Mouse (Mus musculus): ENCODE results near the gene Lix1. TPM values are rescaled to one million over a fixed set of nuclear protein-coding genes. Genes with fewer than 3 reads are reported as not detected.

The Lix1 gene
- total and polyA plus RNA-seq, 2 experiments from 2014 or later, result 11.2 to 11.9 TPM

- Histone ChIP-seq H3K27me3 (ENCODE audit: insufficient read depth, low read length) (no peaks in the 10 kb centered on the region), H3K9ac (replicated peaks; ENCODE audit: low read length) (no peak overlapping the region), H3K4me3 (ENCODE audit: low read length) (no peak overlapping the region), H3K4me2 (ENCODE audit: low read depth, low read length) (no peak overlapping the region), H3K36me3 (ENCODE audit: insufficient read depth, low read length) (no peaks in the 10 kb centered on the region), H3K27ac (no peak overlapping the region), H3K4me1 (ENCODE audit: insufficient read depth, low read length) (no peaks in the 10 kb centered on the region), H3K9me3 (ENCODE audit: low read length) (no peaks in the 10 kb centered on the region)
- DNase-seq (ENCODE audit: low spot score), result no peak
- WGBS, result 88% methylated on average over 10 of the region's 10 CpGs
- no peak for TF ChIP-seq CTCF (IDR thresholded peaks at IDR 0.05; ENCODE audit: low read depth)
- no peak for ATAC-seq
Measured at GRCm38 (mm10) chr17:17506677-17507076, 104.2 kb downstream of the Lix1 start.

Other genes starting within 250 kb of the Lix1 start
- 19.0 and 36.7 TPM in 2 replicates for gene Riok2, start 28.4 kb upstream of the Lix1 start, total RNA-seq (2014; rRNA removed)
- gene Riok2, start 28.4 kb upstream of the Lix1 start, polyA plus RNA-seq (2015; fragmentation: Nextera tagmentation; extraction: Ambion mirVana), result 15.0 and 19.2 TPM in 2 replicates
- gene Lnpep, start 222.4 kb downstream of the Lix1 start, total RNA-seq (2014; rRNA removed), result 21.0 and 23.4 TPM in 2 replicates
- gene Lnpep, start 222.4 kb downstream of the Lix1 start, polyA plus RNA-seq (2015; fragmentation: Nextera tagmentation; extraction: Ambion mirVana), result 7.4 and 7.8 TPM in 2 replicates

Measured in hindbrain, postnatal 0 days (tissue).